Mouse (Mus musculus) lung, embryonic 14.5 days (tissue): ENCODE results near the gene Sec14l5. TPM values are rescaled to one million over a fixed set of nuclear protein-coding genes. Genes with fewer than 3 reads are reported as not detected.
A peak's percentile ranks its signal among the peaks of the same experiment; 100 is the strongest.

Source experiments
- ATAC-seq: fragments of 200-750 bp; cut with Nextera tagmentation; 2 replicates; pipeline ENCODE4 v1.8.0; 2017; ENCODE audit warnings: mild to moderate bottlenecking, moderate TSS enrichment, moderate library complexity; ENCODE audit not compliant: insufficient read depth
- DNase-seq: peaks from one replicate; pipeline ENCODE4 v3.0.0-alpha.2; 2015
- H3K27ac ChIP-seq: fragments of 300-500 bp; sonication (generic); 2 replicates; pipeline ENCODE4 v1.5.1; 2014; ENCODE audit warnings: low read depth, mild to moderate bottlenecking, moderate library complexity
- H3K27me3 ChIP-seq: fragments of 300-500 bp; sonication (generic); 2 replicates; pipeline ENCODE4 v1.6.1; 2014; ENCODE audit warnings: low read length, control low read depth; ENCODE audit not compliant: insufficient read depth
- H3K36me3 ChIP-seq: fragments of 300-500 bp; sonication (generic); 2 replicates; pipeline ENCODE4 v1.6.1; 2014; ENCODE audit warnings: control low read depth; ENCODE audit not compliant: insufficient read depth
- H3K4me1 ChIP-seq: fragments of 300-500 bp; sonication (generic); 2 replicates; pipeline ENCODE4 v1.6.1; 2014; ENCODE audit warnings: antibody characterized with exemption, control low read depth; ENCODE audit not compliant: insufficient read depth
- H3K4me2 ChIP-seq: fragments of 300-500 bp; sonication (generic); 2 replicates; pipeline ENCODE4 v1.6.1; 2014; ENCODE audit warnings: mild to moderate bottlenecking
- H3K4me3 ChIP-seq: fragments of 300-500 bp; sonication (generic); 2 replicates; pipeline ENCODE4 v1.5.1; 2014; ENCODE audit warnings: low read depth, low read length
- H3K9ac ChIP-seq: fragments of 300-500 bp; sonication (generic); 2 replicates; pipeline ENCODE4 v1.6.1; 2014
- H3K9me3 ChIP-seq: fragments of 300-500 bp; sonication (generic); 2 replicates; pipeline ENCODE4 v1.6.1; 2016; ENCODE audit warnings: low read depth, low read length, control low read depth
- CTCF ChIP-seq: IDR thresholded peaks from 2 replicates; pipeline ENCODE4 v1.5.1; 2016; ENCODE audit warnings: antibody characterized with exemption, low read depth
- WGBS: fragments of 180-500 bp; shearing (Covaris S2); extraction: QIAGEN DNeasy Blood & Tissue Kit; methylation state at CpG from one replicate; pipeline ENCODE4 v1.1.7; 2014; 5-methylcytosine and 5-hydroxymethylcytosine counted together
- microRNA-seq: library from miRNA; unstranded; fragments of <30 nt; microRNA quantifications from one replicate; pipeline ENCODE4, GENCODE M21; 2016; ENCODE audit warnings: borderline number of aligned reads
- polyA plus RNA-seq: library from polyadenylated mRNA; unstranded; fragments of >200 nt; fragmentation: Nextera tagmentation; extraction: Ambion mirVana; gene quantifications from 2 replicates; pipeline ENCODE4 v1.2.1, GENCODE M21; 2014

The Sec14l5 gene
- polyA plus RNA-seq, 1 experiment from 2014 or later = 0.86 TPM

DNA sequence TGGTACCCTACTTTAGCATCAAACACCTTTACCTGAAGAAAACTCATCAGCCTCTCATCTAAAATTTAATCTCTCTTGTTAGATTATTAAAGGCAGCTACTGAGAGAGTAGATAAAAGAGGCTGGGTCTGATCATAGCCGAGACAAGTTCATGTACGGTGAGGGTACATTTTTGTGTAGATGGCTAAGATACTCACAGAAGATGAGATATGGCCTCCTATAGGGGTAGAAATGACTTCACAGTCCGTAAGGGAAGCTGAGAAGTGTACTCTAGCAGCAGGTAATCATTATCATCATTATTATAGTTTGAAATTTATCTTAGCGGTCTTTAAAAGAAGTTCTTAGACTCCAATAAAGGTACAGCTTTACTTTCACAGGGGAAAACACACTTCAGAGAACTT, 86.1 kb downstream of the Sec14l5 start:
- peaks cover 6% of the 10 kb centered on the region for H3K36me3 ChIP-seq
- no peak for TF ChIP-seq CTCF
- H3K27me3 ChIP-seq = no peaks in the 10 kb centered on the region
- WGBS = 70% methylated on average over 4 of the region's 4 CpGs
- peak; percentile 14; the same call in 1 of the 2 replicates for ATAC-seq
- peak overlapping the region; percentile 91 for H3K4me2 ChIP-seq
- H3K4me3 ChIP-seq = peak overlapping the region; percentile 84
- DNase-seq = no peak
- no peaks in the 10 kb centered on the region for H3K9me3 ChIP-seq
- H3K9ac ChIP-seq = no peak overlapping the region
- H3K27ac ChIP-seq = peak overlapping the region; percentile 43; the same call in 1 of the 2 replicates
- H3K4me1 ChIP-seq = no peaks in the 10 kb centered on the region

DNA sequence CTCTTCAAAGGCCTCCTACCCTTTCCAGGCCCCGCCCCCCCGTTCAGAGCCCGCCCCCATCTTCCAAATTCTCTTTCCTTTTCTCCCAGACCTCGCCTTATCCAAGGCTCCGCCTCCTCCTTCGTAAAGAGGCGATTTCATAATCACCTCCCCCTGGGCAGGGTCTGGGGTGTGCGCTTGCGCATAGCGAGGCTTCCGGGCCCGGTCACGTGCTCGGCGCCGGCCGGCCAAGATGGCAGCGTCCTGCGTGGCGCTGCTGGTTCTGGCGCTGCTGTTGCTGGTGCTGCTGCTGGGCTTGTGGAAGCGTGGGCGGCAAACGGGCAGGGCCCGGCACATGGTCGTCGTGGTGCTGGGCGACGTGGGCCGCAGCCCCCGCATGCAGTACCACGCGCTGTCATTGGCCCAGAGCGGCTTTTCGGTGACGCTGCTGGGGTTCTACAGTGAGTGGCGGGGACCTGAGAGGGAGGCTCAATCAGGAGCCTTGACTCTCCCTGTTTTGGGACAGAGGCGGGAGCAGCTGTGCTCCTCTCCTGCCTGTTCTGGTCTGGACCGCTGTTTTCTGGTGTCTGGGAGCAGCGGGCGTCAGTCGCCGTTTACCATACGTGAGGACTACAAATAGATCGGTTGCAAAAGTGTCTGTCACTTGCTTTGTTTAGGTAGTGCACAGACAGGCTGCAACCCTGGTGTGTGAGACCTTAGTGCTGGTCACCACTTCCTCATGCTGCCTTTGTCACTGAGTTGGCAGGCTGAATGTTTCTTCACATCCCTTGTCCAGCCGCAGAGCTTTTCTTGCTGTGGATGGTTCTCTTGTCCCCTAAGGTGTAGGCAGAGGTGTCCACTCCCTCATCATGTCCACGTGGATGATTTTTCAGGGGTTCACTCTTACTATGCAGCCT, 86.8 kb downstream of the Sec14l5 start, which contains the start of gene Alg1:
Gene Alg1, plus strand, starts transcription at position 204 of the 896 bp plus-strand sequence.
- Histone ChIP-seq H3K27ac (peak within 1 kb of the TSS; percentile 58), H3K9ac (peak within 1 kb of the TSS; percentile 69), H3K27me3 (no peaks in the 10 kb centered on the region), H3K4me1 (no peaks in the 10 kb centered on the region), H3K9me3 (no peaks in the 10 kb centered on the region), H3K4me2 (peak within 1 kb of the TSS; percentile 91), H3K36me3 (peaks cover 9% of the 10 kb centered on the region), H3K4me3 (peak within 1 kb of the TSS; percentile 84)
- DNase-seq (peak; percentile 98), ATAC-seq (peak; percentile 95)
- 2% methylated on average over 47 of the region's 47 CpGs for WGBS
- TF ChIP-seq CTCF = no peak

Small RNA genes lying within 50 kb of the gene (microRNA-seq; reads per million reads assigned to microRNA genes)
- gene Gm23689 (not detected), gene Gm26095 (not detected), gene Mir6364 (not detected)

Other genes with a start within 250 kb of the Sec14l5 start
- gene Nudt16l1, start 208.3 kb upstream of the Sec14l5 start, polyA plus RNA-seq = 145 and 154 TPM in 2 replicates
- gene Anks3, start 182.9 kb upstream of the Sec14l5 start, polyA plus RNA-seq = 49.3 and 53.1 TPM in 2 replicates
- gene Sept12, start 149.3 kb upstream of the Sec14l5 start, polyA plus RNA-seq = 0.14 and 0.20 TPM in 2 replicates
- 13.5 and 15.8 TPM in 2 replicates for gene Smim22, start 139.8 kb upstream of the Sec14l5 start, polyA plus RNA-seq
- 53.5 and 59.9 TPM in 2 replicates for gene Rogdi, start 133.6 kb upstream of the Sec14l5 start, polyA plus RNA-seq
- gene Glyr1, start 97.2 kb upstream of the Sec14l5 start, polyA plus RNA-seq = 112 and 117 TPM in 2 replicates
- gene Ubn1, start 97.1 kb upstream of the Sec14l5 start, polyA plus RNA-seq = 27.0 and 27.3 TPM in 2 replicates
- 3.7 and 4.7 TPM in 2 replicates for gene Ppl, start 14.7 kb upstream of the Sec14l5 start, polyA plus RNA-seq
- 20.8 and 23.3 TPM in 2 replicates for gene Nagpa, start 56.9 kb downstream of the Sec14l5 start, polyA plus RNA-seq
- 3.4 and 4.5 TPM in 2 replicates for gene AU021092, start 75.2 kb downstream of the Sec14l5 start, polyA plus RNA-seq
- 32.0 and 32.9 TPM in 2 replicates for gene Alg1, start 86.5 kb downstream of the Sec14l5 start, polyA plus RNA-seq
- gene Eef2kmt, start 108.9 kb downstream of the Sec14l5 start, polyA plus RNA-seq = 27.2 and 28.4 TPM in 2 replicates